Mouse (Mus musculus) erythroblast, embryonic 14.5 days (primary cell): ENCODE data around the gene Cdpf1.
"Not testable (repeated sequence)": the region's sequence is repeated elsewhere in the genome, so short reads cannot be mapped to it uniquely, and the experiment has no call there.

ENCODE experiments used
- GATA1 ChIP-seq: IDR thresholded peaks from 2 replicates; pipeline ENCODE4 v1.6.1; 2012; ENCODE audit warnings: low read length, inconsistent platforms, mixed read lengths
- TAL1 ChIP-seq: IDR thresholded peaks from 3 replicates; pipeline ENCODE4 v1.6.1; 2012; ENCODE audit warnings: low read length, inconsistent platforms, mixed read lengths

DNA sequence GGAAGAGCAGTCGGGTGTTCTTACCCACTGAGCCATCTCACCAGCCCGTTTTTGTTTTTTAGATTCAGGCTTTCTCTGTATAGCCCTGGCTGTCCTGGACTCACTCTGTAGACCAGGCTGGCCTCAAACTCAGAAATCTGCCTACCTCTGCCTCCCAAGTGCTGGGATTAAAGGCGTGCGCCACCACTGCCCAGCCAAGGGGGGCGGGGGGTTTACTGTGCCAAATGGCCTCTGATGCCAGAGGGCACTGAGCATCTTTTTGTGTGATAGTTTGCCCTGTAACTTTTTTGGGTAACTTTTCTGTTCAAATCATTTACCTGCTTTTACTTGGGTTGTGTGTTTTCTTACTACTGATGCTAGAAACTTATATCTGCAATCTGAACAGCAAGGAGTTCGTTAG is 32.6 kb downstream of the Cdpf1 start:
- not testable (repeated sequence) for TF ChIP-seq GATA1, TAL1
